Mouse (Mus musculus) 3T3-L1 (cell line): ENCODE data around the gene Fam81a.

ENCODE experiments used
- DNase-seq: peaks from one replicate; pipeline ENCODE4 v3.0.0-alpha.2; 2015; ENCODE audit warnings: low read depth, low spot score

The Fam81a gene

DNA sequence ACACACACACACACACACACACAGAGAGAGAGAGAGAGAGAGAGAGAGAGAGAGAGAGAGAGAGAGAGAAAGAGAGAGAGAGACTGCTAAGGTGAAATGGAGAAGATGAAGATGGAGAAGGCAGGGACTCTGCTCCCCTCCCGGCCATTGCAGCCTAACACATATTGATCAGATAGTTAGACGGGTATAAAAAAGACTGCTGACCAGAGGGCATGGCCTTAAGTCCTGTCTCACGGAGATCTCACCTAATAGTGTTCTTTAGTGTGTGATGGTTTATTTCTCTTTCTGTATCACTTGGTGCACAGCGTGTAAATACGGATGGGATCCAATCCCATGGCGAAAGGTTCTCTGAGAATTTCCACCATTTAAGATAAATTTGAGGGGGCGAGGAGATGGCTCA, at the start of gene Fam81a:
TSS of gene Fam81a (minus strand) at position 101 of the 400 bp plus-strand sequence.
- no peak for DNase-seq

DNA sequence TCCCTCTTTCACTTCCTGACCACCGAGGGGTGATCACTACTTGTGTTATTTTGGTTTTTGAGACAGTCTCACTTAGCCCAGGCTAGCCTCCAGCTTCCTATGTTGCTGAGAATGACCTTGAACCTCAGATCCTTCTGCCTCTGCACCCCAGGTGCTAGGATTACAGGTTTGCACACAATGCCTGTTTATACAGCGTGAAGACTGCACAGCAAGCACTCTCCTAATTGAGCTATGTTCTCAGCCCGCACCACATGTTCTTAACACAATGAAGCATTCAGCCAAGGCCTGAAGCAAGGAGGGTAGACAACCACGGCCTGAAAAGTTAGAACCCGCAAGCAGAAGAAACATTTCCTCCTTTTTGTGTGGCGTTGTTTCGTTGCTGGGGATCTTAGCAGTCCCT, 40.3 kb upstream of the Fam81a start:
- DNase-seq = no peak

DNA sequence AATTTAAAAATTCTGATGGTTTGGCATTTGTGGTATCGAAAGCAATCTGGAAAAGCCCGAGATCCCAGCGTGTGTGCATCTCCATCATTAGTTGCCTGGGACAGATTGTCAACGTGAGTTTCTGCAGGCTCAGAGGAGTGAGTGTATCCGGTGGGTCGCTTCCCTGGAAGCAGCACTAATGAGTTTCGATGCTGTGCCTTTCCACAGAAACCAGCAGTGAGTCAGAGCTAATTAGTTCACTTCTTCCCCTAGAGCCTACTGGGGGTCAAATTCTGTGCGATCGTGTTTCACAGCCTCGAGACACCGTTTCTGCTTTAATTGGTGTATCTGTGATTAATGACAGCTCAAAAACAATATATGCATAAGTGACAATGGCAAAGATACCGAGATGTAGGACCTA, 39.4 kb upstream of the Fam81a start:
- DNase-seq = no peak

DNA sequence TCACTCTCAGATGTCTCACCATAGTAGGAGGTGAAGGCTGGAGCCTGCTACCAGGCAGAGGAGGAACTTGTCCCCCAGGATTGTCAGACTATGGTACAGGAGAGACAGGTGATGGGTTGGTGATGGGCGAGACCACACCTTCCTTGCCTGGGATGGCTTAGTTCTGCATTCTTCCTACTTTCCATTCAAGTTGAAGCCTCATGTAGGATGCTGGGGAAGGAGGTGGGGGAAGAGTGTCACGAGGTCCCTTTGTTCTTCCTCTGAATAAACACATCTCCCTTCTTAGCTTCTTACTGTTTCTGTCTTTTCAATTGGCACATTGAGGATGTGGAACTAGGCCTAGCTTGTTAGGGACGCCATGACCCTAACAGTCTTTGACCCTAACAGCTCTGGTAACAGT, 33.9 kb upstream of the Fam81a start:
- DNase-seq = no peak

DNA sequence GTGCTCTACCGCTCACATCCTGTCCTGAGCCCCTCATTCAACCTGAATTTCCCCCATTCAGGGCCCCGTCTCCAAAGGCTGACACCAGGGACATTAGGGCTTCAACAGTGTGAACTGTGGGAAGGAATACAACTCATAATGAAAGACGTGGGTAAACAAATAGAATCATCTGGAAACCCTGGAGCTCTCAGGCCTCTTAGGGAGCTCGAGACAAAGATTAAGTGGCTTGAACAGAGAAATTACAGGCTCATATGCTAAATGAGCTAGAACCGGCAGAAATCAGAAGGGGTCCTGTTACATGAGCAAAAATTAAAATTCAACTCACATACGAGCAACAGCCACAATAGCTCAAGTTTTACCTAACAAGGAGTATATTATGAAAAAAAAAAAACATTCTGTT, 32.5 kb upstream of the Fam81a start:
- DNase-seq = no peak

DNA sequence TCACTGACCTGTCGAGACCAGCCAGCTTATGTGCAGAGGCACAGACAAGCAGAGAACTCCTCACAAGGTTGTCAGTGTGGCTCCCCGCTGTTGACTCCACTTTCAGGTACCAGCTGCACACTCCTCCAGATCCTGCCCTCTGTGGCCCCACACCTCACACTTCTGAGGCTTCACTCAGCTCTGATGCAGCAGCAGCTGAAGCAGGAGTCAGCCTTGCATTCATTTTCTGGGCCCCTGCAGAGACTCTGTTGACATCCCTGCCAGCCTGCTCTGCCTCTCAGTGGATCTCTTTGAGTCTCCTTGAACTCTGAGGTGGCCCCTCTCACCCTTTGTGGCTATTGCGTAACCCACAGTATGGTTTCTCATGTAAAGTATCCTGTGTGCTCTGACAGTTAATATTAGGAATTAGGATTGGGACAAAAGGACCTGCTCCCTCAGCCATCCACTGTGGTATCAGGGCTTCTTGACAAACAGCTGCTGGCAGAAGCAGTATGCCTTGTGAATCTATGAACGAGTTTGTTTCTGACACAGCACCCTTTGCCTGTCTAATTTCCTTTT, 32.0 kb upstream of the Fam81a start:
- peak; percentile 15 for DNase-seq

DNA sequence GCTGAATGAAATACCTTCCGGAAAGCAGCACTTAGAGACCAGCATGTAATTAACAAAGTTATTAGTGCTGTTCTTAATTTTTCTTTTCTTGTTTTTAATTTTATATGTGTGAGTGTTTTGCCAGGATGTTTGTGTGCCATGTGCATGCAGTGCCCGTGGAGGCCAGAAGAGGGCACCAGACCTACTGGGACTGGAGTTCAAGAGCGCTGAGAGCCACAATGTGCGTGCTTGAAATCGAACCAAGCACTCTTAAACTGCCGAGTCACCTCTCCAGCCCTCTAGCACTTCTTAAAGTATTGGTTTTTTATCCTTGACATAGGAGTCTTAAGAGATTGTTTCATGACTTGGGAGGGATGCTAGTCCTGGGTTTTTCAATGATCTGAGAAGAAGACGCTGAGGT, 26.6 kb upstream of the Fam81a start:
- peak; percentile 8 for DNase-seq

DNA sequence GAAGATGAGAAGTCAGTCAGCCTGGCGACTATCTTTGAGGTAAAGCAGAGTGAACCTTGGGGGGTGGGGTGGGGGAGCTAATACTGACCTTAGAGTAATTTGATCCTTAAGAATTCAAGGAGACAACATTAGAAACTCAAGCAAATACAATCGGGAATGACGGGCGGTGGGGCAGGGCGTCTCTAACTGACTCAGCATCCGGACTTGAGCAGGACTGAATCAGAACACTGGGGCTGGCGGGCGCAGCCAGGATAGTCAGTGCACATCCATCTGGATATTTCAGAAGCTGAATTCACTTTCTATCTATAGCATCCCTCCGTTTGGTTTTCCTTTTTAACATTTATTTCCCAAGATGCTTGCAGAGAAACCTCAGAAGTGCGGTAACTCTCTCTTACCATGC, 17.7 kb upstream of the Fam81a start:
- DNase-seq = no peak

DNA sequence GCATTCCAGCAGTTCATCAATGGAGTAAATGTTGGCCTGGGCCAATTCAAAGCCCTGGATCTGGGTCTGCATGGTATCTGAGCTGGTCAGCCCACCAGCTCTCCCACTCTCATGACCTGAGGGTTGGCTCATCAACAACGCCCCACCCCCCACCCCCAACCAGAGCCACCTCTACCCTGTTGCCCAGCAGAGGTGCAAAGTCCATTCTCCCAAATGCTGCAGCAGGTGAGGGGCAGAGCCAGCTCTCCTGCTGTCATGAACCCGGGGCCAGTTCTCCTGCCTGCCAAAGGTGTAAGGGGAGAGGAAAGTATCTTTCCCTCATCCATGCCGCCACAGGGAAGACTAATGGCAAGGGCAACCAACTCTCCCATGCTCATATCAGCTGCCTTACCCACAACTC, 5.3 kb upstream of the Fam81a start:
- no peak for DNase-seq

DNA sequence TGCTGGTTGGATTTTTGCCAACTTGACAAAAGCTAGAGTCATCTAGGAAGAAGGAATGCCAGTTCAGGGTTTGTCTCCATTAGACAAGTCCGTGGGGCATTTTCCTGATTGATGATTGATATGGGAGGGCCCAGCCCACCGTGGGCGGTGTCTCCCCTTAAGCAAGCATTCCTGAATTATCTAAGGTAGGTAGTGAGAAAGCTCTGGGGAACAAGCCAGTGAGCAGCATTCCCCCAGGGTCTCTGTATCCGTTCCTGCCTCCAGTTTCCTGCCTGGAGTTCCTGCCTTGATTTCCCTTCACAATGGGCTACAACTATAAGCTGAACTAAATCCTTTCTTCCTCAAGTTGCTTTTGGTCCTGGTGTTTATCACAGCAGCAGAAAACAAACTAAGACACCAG, 3.1 kb upstream of the Fam81a start:
- peak; percentile 7 for DNase-seq

DNA sequence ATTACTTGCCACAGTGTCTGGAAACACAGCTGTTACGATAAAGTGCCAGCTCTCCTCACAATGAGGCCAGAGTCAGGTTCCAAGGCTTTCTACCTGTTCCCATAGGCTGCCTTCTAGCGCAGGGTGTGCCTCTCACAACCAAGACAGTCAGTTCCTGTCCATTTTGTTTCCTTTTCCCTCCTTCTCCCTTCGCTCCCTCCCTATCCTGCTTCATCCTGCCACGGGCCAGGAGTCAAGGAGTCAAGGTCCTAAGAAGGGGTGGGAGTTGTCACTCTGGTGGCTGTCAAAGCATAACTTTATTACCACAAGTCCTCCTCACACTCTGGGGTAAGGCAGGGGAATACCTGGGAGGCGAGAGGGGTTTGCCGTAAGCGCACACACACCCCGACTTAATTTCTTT, 966 bp upstream of the Fam81a start:
- DNase-seq = no peak

DNA sequence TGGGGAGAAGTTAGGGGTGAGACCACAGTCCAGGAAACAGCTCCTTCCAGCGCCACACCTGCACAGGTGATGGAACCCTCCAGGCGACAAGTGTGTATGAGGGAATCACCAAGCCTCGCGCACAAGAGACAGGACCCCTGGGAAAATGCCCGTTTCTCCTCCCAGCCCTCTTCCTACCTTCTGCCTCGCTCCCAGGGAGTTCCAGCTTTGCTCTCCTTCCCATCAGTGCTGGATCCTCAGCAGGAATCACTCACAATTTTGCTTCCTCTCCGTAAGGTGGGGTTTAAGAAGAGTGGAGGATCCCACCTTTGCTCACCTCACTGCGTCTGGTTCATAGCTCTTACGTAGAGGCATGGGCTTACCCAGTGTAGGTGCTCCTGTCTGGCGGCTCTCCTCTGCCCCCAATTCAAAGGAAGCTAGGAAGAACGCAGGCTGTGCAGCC, 454 bp downstream of the Fam81a start:
- no peak for DNase-seq

DNA sequence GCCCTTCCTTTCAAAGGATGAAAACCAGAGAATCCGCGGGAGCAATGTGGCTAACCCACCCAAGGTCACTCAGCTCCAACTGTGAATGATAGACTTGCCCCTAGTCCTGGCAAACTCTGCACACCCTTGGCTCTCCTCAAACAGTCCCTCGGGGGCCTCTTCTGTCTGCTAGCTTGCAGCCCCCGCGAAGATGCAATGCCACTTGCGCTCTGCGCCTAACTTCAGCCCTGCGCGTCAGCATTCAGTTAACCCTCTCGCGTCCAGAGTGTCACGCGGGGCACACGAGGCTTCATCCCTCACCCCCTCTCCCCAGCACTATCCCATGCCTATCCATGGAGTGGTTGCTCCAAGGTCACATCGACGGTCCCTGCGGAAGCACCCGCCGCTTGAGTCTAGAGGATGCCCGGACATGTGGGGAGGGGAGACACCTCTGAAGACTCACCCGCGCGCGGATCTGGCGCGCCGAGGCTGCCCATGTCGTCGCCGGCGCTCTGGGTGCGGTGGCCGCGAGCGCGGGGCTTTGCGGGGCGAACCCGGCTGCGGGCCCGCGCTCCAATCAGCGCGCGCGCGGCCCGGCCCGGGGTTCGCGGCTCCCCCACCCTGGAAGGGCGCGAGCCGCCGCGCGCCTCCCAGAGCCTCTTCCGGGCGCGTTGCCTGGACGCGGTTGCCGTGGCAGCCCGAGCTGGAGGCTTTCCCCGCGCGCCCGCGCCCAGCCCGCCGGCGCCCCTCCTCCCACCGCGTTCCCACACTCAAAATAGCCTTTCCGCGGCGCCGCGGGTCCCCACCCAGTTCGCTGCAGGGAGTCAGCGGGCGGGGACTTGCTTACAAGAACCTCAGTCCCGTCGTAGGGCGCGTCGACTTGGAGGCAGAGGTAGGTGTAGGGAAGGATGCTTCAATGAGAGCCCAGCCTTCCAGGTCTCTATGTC, 1.2 kb downstream of the Fam81a start:
- no peak for DNase-seq

DNA sequence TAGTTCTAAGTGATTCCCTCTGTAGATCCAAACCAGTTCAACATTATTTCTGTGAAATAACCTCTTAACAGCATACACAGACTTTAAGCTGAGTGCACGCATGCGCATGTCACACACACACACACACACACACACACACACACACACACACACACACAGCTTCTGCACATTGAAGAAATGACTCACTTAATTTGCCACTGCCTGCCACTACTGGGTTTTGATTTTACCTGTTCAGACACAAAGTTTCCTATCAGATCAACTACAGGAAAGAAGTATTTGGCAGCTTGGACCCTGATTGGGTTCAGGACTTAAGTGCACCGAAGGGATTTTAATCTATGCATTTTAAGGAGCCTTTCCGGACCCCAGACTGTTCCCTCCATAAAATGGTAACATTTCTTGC, 2.0 kb downstream of the Fam81a start:
- DNase-seq = no peak

DNA sequence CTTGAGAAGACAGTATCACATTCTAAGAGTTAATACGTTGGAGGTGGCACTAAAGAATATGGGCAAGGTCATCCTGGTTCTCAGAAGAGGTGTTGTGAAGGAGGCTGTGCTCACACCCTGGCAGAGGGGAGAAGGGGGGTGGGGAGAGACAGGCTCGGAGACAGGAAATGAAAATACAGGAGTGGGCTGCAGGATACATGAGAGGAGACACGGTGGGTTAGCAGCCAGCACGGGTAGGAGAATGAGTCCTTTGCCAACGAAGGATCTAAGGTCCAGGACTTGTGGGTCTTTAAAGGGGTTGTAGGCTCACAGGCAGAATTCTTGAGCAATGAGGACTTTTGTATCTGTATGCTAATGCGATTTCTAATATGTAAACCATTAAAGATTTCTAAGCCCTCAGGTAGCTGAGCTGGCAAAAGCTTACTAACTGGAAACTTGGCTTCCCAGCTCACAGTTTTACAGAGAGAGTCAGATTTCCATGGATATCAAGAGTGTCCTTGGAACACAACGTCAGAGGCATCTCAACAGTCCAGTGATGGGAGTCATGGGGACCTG, 3.0 kb downstream of the Fam81a start:
- no peak for DNase-seq

DNA sequence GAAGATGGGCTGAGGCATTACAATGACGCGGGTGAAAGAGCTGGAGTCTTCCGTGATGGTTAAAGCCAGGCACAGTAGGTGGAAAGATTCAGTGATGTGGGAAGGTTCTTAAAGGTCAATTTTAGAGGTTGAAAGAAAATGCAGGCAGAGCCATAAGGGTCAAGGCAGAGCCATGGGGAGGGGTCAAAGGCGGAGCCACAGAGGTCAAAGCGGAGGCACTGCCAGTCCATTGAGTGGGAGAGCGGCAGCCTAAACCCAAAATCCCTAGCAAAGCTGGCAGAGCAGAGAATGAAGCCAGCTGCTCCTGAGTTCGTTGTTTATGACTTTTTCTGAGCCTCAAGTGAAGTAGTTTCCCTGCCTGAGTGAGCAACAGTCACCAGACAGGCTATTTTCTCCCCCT, 3.8 kb downstream of the Fam81a start:
- no peak for DNase-seq

DNA sequence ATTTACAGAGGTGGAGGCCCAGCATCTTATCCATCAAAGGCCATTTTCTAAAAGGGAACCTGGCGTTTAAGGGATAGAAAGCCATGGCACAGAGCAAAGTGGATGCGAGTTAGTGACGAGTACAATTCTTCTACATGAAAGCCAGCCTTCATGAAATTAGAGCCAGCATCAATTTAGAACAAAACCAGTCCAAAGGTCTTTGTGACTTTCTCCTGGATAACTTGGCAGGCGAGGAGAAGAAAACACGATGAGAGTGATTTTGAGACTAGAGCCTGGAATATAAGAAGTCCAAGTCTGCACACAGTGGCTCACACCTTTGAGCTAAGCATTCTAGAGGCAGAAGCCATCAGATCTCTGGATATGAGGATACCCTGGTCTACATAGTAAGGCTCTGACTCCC, 4.4 kb downstream of the Fam81a start:
- no peak for DNase-seq

DNA sequence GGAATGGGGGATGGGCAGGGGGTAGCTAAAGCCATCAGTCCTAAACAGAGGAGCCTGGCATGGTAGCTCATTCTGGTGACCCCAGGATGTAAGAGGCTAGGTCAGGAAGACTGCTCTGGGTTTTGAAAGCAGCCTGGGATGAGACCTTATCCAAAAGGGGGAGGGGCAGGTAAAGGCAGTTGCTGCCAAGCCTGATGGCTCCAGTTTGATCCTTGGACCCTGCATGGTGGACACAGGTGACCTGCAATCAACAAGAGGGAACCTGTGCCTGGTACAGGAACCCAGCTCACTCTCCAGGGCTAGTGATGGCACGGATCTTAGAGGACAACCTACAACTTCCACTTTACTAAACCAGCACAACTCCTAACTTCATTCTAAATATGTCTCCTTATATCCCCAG, 7.2 kb downstream of the Fam81a start:
- no peak for DNase-seq

DNA sequence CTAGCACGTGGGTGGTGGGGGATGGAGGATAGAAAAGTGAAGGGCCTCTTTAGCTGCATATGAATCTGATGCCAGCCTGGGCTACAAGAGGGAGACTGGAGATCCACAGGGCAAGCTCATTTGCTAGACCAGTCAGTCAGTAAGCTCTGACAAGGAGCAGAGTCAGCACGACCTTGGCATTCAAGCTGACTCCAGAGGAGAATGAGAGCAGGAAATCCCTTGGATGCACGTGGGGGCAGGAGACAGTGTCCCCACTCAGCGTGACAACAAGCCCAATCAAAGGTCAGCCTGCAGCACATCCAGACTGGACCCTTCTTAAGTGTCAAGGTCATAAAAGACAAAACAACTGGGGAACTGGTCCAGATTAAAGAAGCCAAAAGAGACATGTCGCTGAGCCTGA, 7.6 kb downstream of the Fam81a start:
- DNase-seq = no peak

DNA sequence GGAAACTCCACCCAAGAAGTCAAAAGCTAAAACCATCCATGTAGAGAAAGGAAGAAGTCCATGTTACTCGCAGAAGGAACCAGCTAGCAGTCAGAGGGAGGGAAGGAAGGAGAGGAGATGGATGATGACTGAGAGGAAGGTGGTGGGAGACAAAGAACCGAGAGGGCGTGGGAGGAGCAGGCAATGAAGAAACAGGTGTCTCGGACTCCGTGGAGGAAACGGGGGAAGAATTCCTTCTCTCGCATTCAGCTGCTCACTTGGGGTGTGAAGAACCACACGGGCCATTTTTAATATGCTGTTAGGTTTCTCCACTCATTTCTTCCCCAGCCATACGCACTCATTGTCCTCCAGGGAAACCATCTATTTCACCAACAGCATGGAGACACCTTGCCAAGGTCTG, 8.1 kb downstream of the Fam81a start:
- no peak for DNase-seq

DNA sequence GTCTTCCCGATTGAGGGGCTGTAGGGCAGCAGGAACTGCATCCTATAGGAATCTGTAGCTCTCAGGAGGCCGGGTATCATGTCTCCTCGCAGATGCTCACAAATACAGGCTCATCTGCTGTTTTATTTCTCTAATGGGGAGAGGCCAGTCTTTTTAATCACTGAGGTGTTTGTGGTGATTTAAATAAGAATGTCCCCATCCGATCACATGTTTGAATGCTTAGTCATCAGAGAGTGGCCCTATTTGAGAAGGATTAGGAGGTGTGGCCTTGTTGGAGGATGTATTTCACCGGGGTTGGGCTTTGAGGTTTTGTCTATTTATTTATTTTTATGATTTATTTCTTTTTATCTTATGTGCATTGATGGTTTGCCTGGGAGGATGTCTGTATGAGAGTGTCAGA, 11.6 kb downstream of the Fam81a start:
- no peak for DNase-seq

DNA sequence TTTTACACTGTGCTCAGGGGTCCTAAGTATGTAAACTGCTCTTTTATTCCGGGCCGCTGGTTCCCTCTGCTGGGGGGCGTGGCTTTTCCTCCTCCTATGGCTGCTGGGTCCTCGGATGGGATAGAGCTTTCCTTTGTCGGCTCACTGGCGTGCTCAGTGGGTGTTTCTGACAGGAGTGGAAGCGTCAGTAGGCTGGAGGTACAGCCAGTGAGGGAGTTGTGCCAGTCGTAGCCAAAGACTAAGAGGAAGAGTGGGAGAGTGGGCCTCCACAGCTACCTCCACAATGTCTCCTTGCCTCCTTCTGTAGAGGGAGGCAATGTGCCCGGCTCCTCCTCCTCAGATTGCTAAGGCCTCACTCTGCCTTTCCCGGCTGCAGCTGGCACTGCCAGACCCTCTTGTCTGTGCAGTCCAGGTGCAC, 30.5 kb downstream of the Fam81a start:
- DNase-seq = no peak

DNA sequence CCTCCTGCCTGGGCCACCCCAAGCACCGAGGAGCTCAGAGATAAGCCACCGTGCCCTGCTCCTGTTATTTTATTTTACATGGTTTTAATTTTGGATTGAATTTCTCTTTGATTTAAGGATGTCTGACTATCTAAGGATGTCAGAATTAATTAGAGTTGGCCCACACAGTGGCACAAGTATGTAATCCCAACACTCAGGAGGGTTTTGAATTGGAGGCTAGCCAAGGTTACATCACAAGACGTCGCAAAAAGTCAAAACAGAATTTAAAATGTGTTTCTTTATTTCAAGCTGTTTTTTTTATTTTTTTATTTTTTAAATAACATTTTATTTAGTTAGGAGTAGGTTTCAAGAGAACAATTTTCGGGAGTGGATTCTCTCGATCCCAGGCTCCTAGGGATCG, 31.5 kb downstream of the Fam81a start:
- DNase-seq = no peak
